Mouse (Mus musculus): Measurements from ENCODE around the gene Srprb.

DNA sequence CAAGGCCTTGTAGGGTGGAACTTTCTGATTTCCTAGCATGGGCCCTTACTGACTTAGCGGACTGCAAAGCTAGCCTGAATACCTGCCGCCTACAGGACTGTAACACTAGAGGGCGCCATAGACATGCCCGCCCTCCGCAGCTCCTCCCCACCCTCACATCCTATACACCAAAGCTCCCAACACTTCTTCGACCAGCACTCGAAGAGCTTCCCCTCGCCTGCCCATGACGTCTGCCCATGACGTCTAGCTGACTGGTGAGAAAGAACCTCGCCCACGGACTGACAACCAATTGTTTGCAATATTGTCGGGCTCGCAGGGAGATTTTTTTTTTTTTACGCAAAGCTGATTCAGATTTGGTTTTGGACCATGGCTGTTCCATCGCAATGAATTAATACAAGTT is 5.9 kb upstream of the Srprb start:
- peak; percentile 86 for TF ChIP-seq CTCF (IDR thresholded peaks at IDR 0.05; ENCODE audit: borderline replicate concordance, insufficient read depth, low read depth, low read length)
- TF ChIP-seq POLR2A (IDR thresholded peaks at IDR 0.05; ENCODE audit: borderline replicate concordance, insufficient read depth, low read length): no peak

Data from cerebellum, adult 2 months (tissue).